Mouse (Mus musculus) heart, postnatal 0 days (tissue): ENCODE results near the gene 1700012B07Rik. TPM values are rescaled to one million over a fixed set of nuclear protein-coding genes. Genes with fewer than 3 reads are reported as not detected.

Experiments
- ATAC-seq: fragments of 200-750 bp; cut with Nextera tagmentation; 2 replicates; pipeline ENCODE4 v1.8.0; 2017; ENCODE audit warnings: low read depth, moderate number of reproducible peaks, moderate library complexity; ENCODE audit not compliant: insufficient read depth
- DNase-seq: peaks from one replicate; pipeline ENCODE4 v3.0.0-alpha.2; 2016; ENCODE audit warnings: low spot score
- H3K27ac ChIP-seq: fragments of 300-500 bp; sonication (generic); 2 replicates; pipeline ENCODE4 v1.5.1; 2014; ENCODE audit warnings: low read depth, mild to moderate bottlenecking
- H3K27me3 ChIP-seq: fragments of 300-500 bp; sonication (generic); 2 replicates; pipeline ENCODE4 v1.6.1; 2014; ENCODE audit warnings: low read length, mixed read lengths; ENCODE audit not compliant: control insufficient read depth, insufficient read depth
- H3K36me3 ChIP-seq: fragments of 300-500 bp; sonication (generic); replicated peaks from 2 replicates; pipeline ENCODE4 v1.6.1; 2014; ENCODE audit warnings: low read length, mixed read lengths; ENCODE audit not compliant: control insufficient read depth, insufficient read depth
- H3K4me1 ChIP-seq: fragments of 300-500 bp; sonication (generic); 2 replicates; pipeline ENCODE4 v1.6.1; 2014; ENCODE audit warnings: antibody characterized with exemption; ENCODE audit not compliant: control insufficient read depth, insufficient read depth
- H3K4me2 ChIP-seq: fragments of 300-500 bp; sonication (generic); 2 replicates; pipeline ENCODE4 v1.6.1; 2014; ENCODE audit warnings: low read depth, mild to moderate bottlenecking, low read length, moderate library complexity
- H3K4me3 ChIP-seq: fragments of 300-500 bp; sonication (generic); 2 replicates; pipeline ENCODE4 v1.5.1; 2014; ENCODE audit warnings: low read depth, low read length
- H3K9ac ChIP-seq: fragments of 300-500 bp; sonication (generic); replicated peaks from 2 replicates; pipeline ENCODE4 v1.6.1; 2014; ENCODE audit warnings: low read depth, low read length, mixed read lengths
- H3K9me3 ChIP-seq: fragments of 300-500 bp; sonication (generic); replicated peaks from 2 replicates; pipeline ENCODE4 v1.6.1; 2016; ENCODE audit warnings: low read length; ENCODE audit not compliant: control insufficient read depth
- CTCF ChIP-seq: IDR thresholded peaks from 2 replicates; pipeline ENCODE4 v1.5.1; 2016; ENCODE audit warnings: antibody characterized with exemption, control low read depth, low read depth
- EP300 ChIP-seq: IDR thresholded peaks from 2 replicates; pipeline ENCODE4 v1.6.1; 2016; ENCODE audit warnings: antibody characterized with exemption, low read depth
- WGBS: fragments of 180-500 bp; shearing (Covaris S2); extraction: QIAGEN DNeasy Blood & Tissue Kit; methylation state at CpG from one replicate; pipeline ENCODE4 v1.1.7; 2014; 5-methylcytosine and 5-hydroxymethylcytosine counted together
- polyA plus RNA-seq: library from polyadenylated mRNA; unstranded; fragments of >200 nt; fragmentation: Nextera tagmentation; extraction: Ambion mirVana; gene quantifications from 2 replicates; pipeline ENCODE4 v1.2.1, GENCODE M21; 2015
- total RNA-seq: library from RNA; depleted of rRNA; stranded (reverse); fragments of >200 nt; gene quantifications from 2 replicates; pipeline ENCODE4 v1.2.3, GENCODE M21; 2014; ENCODE audit warnings: low replicate concordance

1700012B07Rik gene
- total and polyA plus RNA-seq, 2 experiments from 2014 or later = not detected

DNA sequence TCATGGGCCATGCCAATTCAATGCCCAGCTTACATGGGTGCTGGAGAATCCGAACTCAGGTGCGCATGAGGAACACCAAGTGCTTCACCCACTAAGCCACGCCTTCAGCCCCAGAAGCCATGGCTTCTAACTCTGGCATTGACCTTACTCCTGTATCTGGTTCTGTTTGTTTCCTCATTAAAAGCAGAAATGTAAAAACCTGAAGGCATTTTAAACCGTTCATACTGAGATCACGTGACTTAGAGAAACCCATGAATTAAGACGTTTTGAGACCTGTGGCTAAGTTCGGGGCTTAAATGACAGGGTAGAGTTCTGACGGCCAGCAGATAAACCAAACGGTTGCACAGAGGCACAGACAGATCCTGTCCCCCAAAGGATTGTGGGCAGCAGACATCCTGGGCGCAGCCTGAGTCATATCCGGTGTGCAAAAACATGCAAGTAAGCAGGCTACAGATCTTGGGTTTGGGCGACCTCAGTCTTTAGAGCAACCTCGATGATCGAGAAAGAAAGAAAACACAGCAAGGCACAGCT, 32.2 kb upstream of the 1700012B07Rik start:
- Histone ChIP-seq H3K4me1 (no peaks in the 10 kb centered on the region; the same call in 1 of the 2 replicates), H3K27ac (peak overlapping the region; percentile 62), H3K4me3 (peak overlapping the region; percentile 25), H3K4me2 (peak overlapping the region; percentile 61), H3K36me3 (no peaks in the 10 kb centered on the region), H3K27me3 (no peaks in the 10 kb centered on the region), H3K9me3 (no peaks in the 10 kb centered on the region), H3K9ac (peak overlapping the region; percentile 32)
- ATAC-seq = 0 out of 2 replicates have a peak, but pooled peaks have one; percentile 4
- no peak for TF ChIP-seq CTCF
- TF ChIP-seq EP300 = no peak
- WGBS = 55% methylated on average over 14 of the region's 14 CpGs
- no peak for DNase-seq

DNA sequence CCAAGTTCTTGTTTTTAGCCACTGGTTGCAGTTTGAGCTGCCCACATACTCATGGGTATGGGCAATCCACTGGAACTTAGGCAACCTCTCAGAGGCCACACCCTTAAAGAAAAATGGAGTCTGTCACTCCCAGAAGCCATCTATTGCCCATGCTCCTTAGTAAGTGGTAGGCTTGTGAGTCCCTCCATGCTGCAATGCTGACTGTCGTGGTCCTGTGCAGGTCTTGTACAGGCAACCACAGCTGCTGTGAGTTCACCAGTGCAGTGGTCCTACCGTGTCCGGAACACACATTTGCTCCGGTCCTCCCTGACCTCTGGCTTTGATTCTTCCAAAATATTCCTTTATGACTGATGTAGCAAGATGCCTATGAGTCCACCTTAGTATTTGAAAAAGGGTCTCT, 31.6 kb upstream of the 1700012B07Rik start:
- Histone ChIP-seq H3K9me3 (no peaks in the 10 kb centered on the region), H3K36me3 (no peaks in the 10 kb centered on the region), H3K4me2 (no peak overlapping the region), H3K27ac (no peak overlapping the region), H3K27me3 (no peaks in the 10 kb centered on the region), H3K4me1 (no peaks in the 10 kb centered on the region; the same call in 1 of the 2 replicates), H3K9ac (no peak overlapping the region), H3K4me3 (no peak overlapping the region)
- DNase-seq (no peak), ATAC-seq (no peak)
- WGBS = 89% methylated on average over 4 of the region's 4 CpGs
- TF ChIP-seq EP300 (no peak), CTCF (no peak)

- Histone ChIP-seq H3K4me1 (peaks cover 4% of the 10 kb centered on the region), H3K36me3 (no peaks in the 10 kb centered on the region), H3K9me3 (no peaks in the 10 kb centered on the region), H3K4me2 (no peak overlapping the region), H3K9ac (no peak overlapping the region), H3K27ac (no peak overlapping the region), H3K4me3 (no peak overlapping the region), H3K27me3 (no peaks in the 10 kb centered on the region)
- no peak for DNase-seq
- TF ChIP-seq EP300 (no peak), CTCF (no peak)
- ATAC-seq = no peak
- WGBS = 69% methylated on average over 10 of the region's 10 CpGs
Observed at GRCm38 (mm10) chr11:109857086-109857485, 29.2 kb upstream of the 1700012B07Rik start.

- no peaks in the 10 kb centered on the region for H3K36me3 ChIP-seq
- H3K4me1 ChIP-seq = peaks cover 5% of the 10 kb centered on the region; the same call in 1 of the 2 replicates
- no peak overlapping the region for H3K4me3 ChIP-seq
- no peak overlapping the region for H3K4me2 ChIP-seq
- 72% methylated on average over 8 of the region's 8 CpGs for WGBS
- no peak for DNase-seq
- no peak for ATAC-seq
- H3K27ac ChIP-seq = no peak overlapping the region
- H3K9ac ChIP-seq = no peak overlapping the region
- TF ChIP-seq EP300 = no peak
- no peak for TF ChIP-seq CTCF
- H3K27me3 ChIP-seq = no peaks in the 10 kb centered on the region
- H3K9me3 ChIP-seq = no peaks in the 10 kb centered on the region
Observed at GRCm38 (mm10) chr11:109854056-109854455, 26.2 kb upstream of the 1700012B07Rik start.

DNA sequence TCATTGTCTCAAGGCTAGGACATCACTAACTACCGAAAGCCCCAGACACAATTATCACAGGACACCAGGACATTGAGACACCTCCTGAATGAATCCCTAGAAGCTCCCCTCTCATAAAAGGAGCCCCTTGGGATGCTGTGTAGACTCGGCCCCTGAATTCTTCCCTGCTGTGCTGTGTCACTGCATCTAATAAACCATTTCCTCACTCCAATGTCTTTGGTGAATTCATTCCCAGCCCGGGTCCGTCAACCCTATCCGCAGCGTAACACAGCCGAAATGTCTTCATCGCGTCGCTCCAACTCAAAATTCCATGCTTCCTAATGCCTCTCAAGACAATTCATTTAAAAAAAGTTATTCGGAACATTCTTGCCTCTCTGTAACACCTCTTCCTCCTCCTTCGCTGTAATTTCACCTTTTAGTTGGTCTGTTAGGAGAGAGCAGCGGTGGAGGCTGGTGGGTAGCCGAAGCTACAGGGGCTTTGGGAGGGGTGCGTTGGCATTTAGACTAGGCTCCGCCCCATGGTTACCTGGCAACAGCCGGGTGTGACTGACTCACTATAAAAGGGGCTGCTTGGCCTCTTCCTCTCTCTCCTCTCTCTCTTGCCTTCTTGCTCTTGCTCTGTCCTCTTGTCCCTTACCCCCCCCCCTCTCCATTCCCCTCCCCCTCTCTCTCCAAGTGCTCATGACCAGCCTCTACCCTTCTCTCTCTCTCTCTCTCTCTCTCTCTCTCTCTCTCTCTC, 25.6 kb upstream of the 1700012B07Rik start:
- ATAC-seq (no peak), DNase-seq (no peak)
- H3K9ac ChIP-seq = no peak overlapping the region
- peaks cover 5% of the 10 kb centered on the region; the same call in 1 of the 2 replicates for H3K4me1 ChIP-seq
- WGBS = 73% methylated on average over 17 of the region's 17 CpGs
- no peaks in the 10 kb centered on the region for H3K36me3 ChIP-seq
- no peaks in the 10 kb centered on the region for H3K9me3 ChIP-seq
- H3K27me3 ChIP-seq = no peaks in the 10 kb centered on the region
- no peak overlapping the region for H3K4me2 ChIP-seq
- H3K4me3 ChIP-seq = no peak overlapping the region
- no peak overlapping the region for H3K27ac ChIP-seq
- TF ChIP-seq CTCF = no peak
- TF ChIP-seq EP300 = no peak
